Mouse (Mus musculus) retina, postnatal 1 day (tissue): ENCODE measurements around the gene Mfsd4b2.

ENCODE experiments used
- DNase-seq: peaks from one replicate; pipeline ENCODE4 v3.0.0-alpha.2; 2012

The Mfsd4b2 gene

DNA sequence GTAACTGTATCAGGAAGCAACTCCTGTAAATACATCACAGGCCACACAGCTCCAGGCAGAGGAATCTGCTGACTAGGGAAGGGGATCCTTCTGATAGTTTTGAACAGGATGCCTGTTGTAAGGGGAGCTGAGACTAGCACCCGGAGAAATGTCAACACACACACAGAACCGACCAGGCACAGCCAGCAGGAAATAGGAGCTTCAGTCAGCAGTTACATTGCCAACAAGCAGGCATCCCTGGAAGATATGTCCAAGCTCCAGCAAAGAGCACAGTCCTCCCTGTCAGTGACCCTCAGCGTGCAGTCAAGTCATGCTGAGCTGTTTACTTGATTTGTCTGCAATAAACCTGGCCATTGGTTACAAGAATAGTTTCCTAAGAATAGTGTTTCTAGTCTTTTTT lies 38.1 kb downstream of the Mfsd4b2 start:
- no peak for DNase-seq
